Mouse (Mus musculus): ENCODE measurements around the gene Smarcc1. TPM values are rescaled to one million over a fixed set of nuclear protein-coding genes. Genes with fewer than 3 reads are reported as not detected.
"Not testable (repeated sequence)": the region's sequence is repeated elsewhere in the genome, so short reads cannot be mapped to it uniquely, and the experiment has no call there.

Gene Smarcc1
- total RNA-seq (2021) = 10 to 100 TPM; 71.5 to 75.7 TPM

GRCm38 (mm10) chr9:110116977-110117778 is at the start of gene Smarcc1:
Gene Smarcc1, plus strand, starts transcription at chr9:110117708.
- DNase-seq (ENCODE audit: low spot score in 2 of 2) = peak; percentile 93
- intact Hi-C loops (cut with DNase I) = loop anchor here (1.0 kb wide), 1 partner anchor 14 kb away; no protein-coding TSS in a partner anchor

- intact Hi-C loops (cut with DNase I) = no loop called here
- no peak for DNase-seq (ENCODE audit: low spot score in 2 of 2)
These were observed 48.8 kb upstream of the Smarcc1 start for GRCm38 (mm10) chr9:110068745-110069144.

- no peak for DNase-seq (ENCODE audit: low spot score in 2 of 2)
- intact Hi-C loops (cut with DNase I) = loop anchor here (2.0 kb wide), 1 partner anchor 176 kb away; no protein-coding TSS in a partner anchor
These were observed 47.1 kb upstream of the Smarcc1 start for GRCm38 (mm10) chr9:110070358-110070757.

GRCm38 (mm10) chr9:110071011-110071410 is 46.5 kb upstream of the Smarcc1 start:
- intact Hi-C loops (cut with DNase I) = loop anchor here (1.0 to 2.0 kb wide), 2 partner anchors 86 to 176 kb away; no protein-coding TSS in a partner anchor

GRCm38 (mm10) chr9:110071843-110072242 is 45.7 kb upstream of the Smarcc1 start:
- intact Hi-C loops (cut with DNase I) = loop anchor here (1.0 to 2.0 kb wide), 2 partner anchors 87 to 177 kb away; no protein-coding TSS in a partner anchor
- DNase-seq (ENCODE audit: low spot score in 2 of 2) = peak; percentile 81 to 88

More at GRCm38 (mm10) chr9:110071011-110071410, 46.5 kb upstream of the Smarcc1 start:
- no peak for DNase-seq (ENCODE audit: low spot score in 2 of 2)

- DNase-seq (ENCODE audit: low spot score in 2 of 2); intact Hi-C loops (cut with DNase I): not testable (repeated sequence)
These were observed 41.0 kb upstream of the Smarcc1 start for GRCm38 (mm10) chr9:110076468-110076867.

GRCm38 (mm10) chr9:110081066-110081465 is 36.4 kb upstream of the Smarcc1 start:
- DNase-seq (ENCODE audit: low spot score in 2 of 2) = peak in 1 of 2 experiments; percentile 57
- intact Hi-C loops (cut with DNase I) = no loop called here

- no peak for DNase-seq (ENCODE audit: low spot score in 2 of 2)
- intact Hi-C loops (cut with DNase I) = no loop called here
These were observed 33.1 kb upstream of the Smarcc1 start for GRCm38 (mm10) chr9:110084201-110084964.

- intact Hi-C loops (cut with DNase I) = no loop called here
- no peak for DNase-seq (ENCODE audit: low spot score in 2 of 2)
These were observed 31.8 kb upstream of the Smarcc1 start for GRCm38 (mm10) chr9:110085693-110086092.

- intact Hi-C loops (cut with DNase I) = no loop called here
- no peak for DNase-seq (ENCODE audit: low spot score in 2 of 2)
These were observed 24.2 kb upstream of the Smarcc1 start for GRCm38 (mm10) chr9:110093303-110093702.

- intact Hi-C loops (cut with DNase I) = no loop called here
- no peak for DNase-seq (ENCODE audit: low spot score in 2 of 2)
These were observed 22.7 kb upstream of the Smarcc1 start for GRCm38 (mm10) chr9:110094761-110095160.

GRCm38 (mm10) chr9:110097791-110098190 is 19.7 kb upstream of the Smarcc1 start:
- DNase-seq (ENCODE audit: low spot score in 2 of 2) = no peak
- intact Hi-C loops (cut with DNase I) = no loop called here

- intact Hi-C loops (cut with DNase I) = loop anchor here (2.0 to 10.0 kb wide), 2 partner anchors 194 to 208 kb away; no protein-coding TSS in a partner anchor
- peak; percentile 94 to 96 for DNase-seq (ENCODE audit: low spot score in 2 of 2)
These were observed 16.6 kb upstream of the Smarcc1 start for GRCm38 (mm10) chr9:110100627-110101600.

GRCm38 (mm10) chr9:110116353-110116976 is 1.0 kb upstream of the Smarcc1 start:
- intact Hi-C loops (cut with DNase I) = no loop called here
- DNase-seq (ENCODE audit: low spot score in 2 of 2) = no peak

- intact Hi-C loops (cut with DNase I) = loop anchor here (1.0 kb wide), 1 partner anchor 14 kb away; no protein-coding TSS in a partner anchor
- peak in 1 of 2 experiments; percentile 10 for DNase-seq (ENCODE audit: low spot score in 2 of 2)
These were observed 251 bp downstream of the Smarcc1 start, which contains the start of gene Dhx30 for GRCm38 (mm10) chr9:110117779-110118139. Gene Dhx30, minus strand, starts transcription at chr9:110117830.

GRCm38 (mm10) chr9:110118249-110118648 is 741 bp downstream of the Smarcc1 start:
- intact Hi-C loops (cut with DNase I) = no loop called here
- DNase-seq (ENCODE audit: low spot score in 2 of 2) = no peak

- intact Hi-C loops (cut with DNase I) = no loop called here
- DNase-seq (ENCODE audit: low spot score in 2 of 2) = peak; percentile 12 to 51
These were observed 3.9 kb downstream of the Smarcc1 start for GRCm38 (mm10) chr9:110121424-110121823.

GRCm38 (mm10) chr9:110123322-110123721 is 5.8 kb downstream of the Smarcc1 start:
- intact Hi-C loops (cut with DNase I) = no loop called here
- DNase-seq (ENCODE audit: low spot score in 2 of 2) = no peak

Data from left cerebral cortex, postnatal 25 days (tissue).